ENCODE assay signal across 18 mouse cellular contexts in the genomic region with DNA sequence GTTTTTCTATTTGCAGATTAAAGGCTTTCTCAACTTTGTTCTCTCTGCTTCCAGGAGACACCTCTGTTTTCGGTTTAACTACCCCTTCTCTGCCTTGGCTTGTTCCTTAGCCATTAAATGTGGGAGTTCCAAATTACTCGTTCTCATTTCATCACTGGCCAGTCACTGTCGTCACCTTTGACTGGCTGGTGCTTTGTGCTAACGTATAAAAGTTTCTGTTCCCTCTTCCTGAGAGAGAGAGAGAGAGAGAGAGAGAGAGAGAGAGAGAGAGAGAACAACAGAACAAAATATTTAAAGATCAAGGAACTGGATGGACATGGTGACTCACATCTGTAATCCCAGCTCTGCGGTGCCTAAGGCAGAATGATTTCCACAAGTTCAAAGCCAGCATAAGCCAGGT. TPM values are rescaled to one million over a fixed set of nuclear protein-coding genes. Genes with fewer than 3 reads are reported as not detected.
DNase-seq lines count a peak whose midpoint lies in the region; ATAC-seq lines count a peak whose summit lies in the region.
"Had no signal": no experiment of that assay in that cellular context is flagged by ENCODE, and none has a peak within 500 bp of the region (broad histone marks: within the 10 kb centered on the region; RNA-seq: fewer than 3 reads in every experiment).

No protein-coding gene starts in this region.

- DNase-seq in layer of hippocampus, adult 9-11 months, result peak; percentile 53
- no peak for DNase-seq in layer of hippocampus, postnatal 14 days (ENCODE audit: low spot score in 2 of 2)
- DNase-seq in urinary bladder, postnatal 10 days (ENCODE audit: low spot score), result no peak
- no peak for DNase-seq in cerebellum, adult 11 months
- no peak for DNase-seq in ovary, postnatal 10 days (ENCODE audit: low spot score)
- DNase-seq: adrenal gland, adult 8-10 months; adrenal gland, postnatal 36 days; cerebellum, adult 11-12 months; cerebellum, adult 9-10 months; cerebellum, postnatal 36 days; gastrocnemius, adult 2 months; gastrocnemius, postnatal 25 days; heart, adult 11 months; heart, postnatal 14 days had no signal

- peak; percentile 24; the same call in 1 of the 2 replicates for ATAC-seq in common myeloid progenitor, adult 5-6 weeks (replicated peaks; ENCODE audit: low read depth, poor library complexity, severe bottlenecking)
- ATAC-seq in megakaryocyte progenitor cell, adult 5-6 weeks (replicated peaks; ENCODE audit: poor library complexity), result peak; percentile 47
- ATAC-seq: forebrain, embryonic 14.5 days; hindbrain, postnatal 0 days had no signal

RNA-seq across cellular contexts. Expression of a gene that starts 47.7 kb away (rescaled TPM):
- 10 to 100 TPM; 73.0 to 82.7 TPM for total RNA-seq in layer of hippocampus, postnatal 14 days (2021)
- 117 and 166 TPM in 2 replicates for total RNA-seq in common myeloid progenitor, adult 5-6 weeks (2017)
- 70.8 and 70.9 TPM in 2 replicates for total RNA-seq in megakaryocyte progenitor cell, adult 5-6 weeks (2015)
- total RNA-seq in megakaryocyte progenitor cell, adult 5-6 weeks (2017), result 121 and 127 TPM in 2 replicates
